Mouse (Mus musculus): ENCODE results near the gene Ugt1a8.
"Not testable (repeated sequence)": the region's sequence is repeated elsewhere in the genome, so short reads cannot be mapped to it uniquely, and the experiment has no call there.

Gene Ugt1a8

DNA sequence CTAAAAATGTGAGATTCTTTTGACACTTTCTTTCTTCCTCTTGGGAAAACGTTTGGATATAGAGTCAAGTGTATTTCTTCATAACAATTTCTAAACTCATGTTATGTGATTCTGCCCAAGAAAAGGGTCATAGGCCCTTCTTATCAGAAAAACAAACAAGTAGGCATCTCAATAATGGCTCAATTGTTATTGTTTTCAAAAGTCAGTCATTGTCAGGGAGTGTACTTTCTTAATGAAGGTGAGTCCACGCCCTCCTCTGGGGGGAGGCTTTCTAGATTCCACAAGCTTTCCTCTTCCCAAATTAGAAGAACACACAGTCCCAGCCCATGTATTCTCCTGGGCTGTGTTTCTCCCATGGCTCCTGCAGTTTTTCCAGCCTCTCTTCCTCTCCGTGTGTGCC lies at the start of gene Ugt1a8:
TSS of gene Ugt1a8 (plus strand) at position 301 of the 400 bp plus-strand sequence.
- no peak for DNase-seq (ENCODE audit: low read depth)

DNA sequence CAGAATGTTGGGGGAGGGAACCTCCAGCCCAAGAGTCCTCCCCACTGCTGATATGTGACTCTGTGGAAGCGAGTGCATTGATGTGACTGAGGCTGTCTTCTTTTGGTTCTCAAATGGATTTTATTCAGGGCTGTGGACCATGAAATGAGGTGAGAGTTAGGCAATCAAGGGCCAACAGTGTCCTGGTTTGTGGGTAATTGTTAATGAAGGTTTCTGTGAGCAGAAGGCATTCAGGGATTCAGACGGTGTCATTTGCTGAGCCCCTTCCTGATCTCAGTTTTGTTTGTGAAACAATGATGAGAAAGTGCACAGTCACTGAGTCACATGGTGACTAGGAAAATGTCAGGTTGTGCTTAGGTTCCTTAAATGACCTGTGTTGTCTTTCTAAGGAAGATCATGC lies 44.6 kb upstream of the Ugt1a8 start:
- DNase-seq (ENCODE audit: low read depth) = not testable (repeated sequence)

DNA sequence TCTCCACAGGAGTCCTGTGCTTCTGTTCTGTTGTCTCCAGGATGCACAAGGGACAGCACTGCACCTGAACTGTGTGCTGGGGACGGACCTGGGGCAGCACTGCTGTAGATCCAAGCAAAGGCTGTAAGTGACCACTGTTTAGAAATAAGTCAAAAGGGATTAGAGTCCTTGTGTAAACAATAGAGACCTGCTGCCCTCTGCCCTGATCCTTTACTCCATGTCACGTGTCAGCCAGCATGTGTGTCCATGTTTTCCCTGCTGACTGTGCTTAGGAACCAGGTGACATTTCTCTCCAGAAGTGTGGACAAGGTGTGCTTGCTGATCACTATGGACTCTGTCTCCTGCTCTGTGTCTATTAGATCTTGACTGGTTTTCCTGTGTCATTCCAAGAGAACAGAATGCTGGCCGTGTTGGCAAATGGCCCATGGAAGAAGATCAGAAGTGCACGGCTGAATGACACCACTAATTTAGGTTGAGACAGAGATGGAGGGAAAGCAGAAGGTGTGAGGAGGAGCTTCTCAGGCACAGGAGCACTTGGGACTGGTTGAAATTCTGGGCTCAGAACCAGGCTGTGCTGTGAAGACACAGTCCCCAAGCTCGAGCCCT lies 42.7 kb upstream of the Ugt1a8 start:
- DNase-seq (ENCODE audit: low read depth) = not testable (repeated sequence)

DNA sequence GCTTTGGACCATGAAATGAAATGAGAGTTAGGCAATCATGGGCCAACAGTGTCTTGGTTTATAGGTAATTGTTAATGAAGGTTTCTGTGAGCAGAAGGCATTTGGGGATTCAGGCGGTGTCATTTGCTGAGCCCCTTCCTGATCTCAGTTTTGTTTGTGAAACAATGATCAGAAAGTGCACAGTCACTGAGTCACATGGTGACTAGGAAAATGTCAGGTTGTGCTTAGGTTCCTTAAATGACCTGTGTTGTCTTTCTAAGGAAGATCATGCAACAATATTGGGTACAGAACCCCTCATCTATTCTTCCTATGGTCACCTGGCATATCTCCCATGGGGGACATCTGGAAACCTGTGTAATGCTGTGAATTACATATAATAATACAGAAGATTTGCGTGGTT lies 40.2 kb upstream of the Ugt1a8 start:
- DNase-seq (ENCODE audit: low read depth) = not testable (repeated sequence)

DNA sequence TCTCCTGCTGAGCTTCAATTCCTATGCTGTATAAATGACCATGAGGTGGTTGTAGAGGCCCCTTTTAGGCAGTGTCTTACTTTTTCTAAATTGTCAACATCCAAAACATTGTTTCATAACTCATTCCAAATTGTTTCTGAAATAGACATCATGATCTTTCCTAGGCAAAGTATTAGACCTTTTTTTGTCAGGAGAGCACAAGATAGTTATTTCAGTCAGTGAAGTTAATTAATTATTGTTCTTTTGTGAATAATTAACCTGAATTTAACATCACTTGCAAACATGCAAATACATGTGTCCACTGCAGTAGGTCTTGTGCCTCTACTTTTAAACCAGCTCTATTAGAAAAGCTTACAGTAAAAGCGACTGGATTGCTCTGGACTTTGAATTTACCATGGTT lies 32.5 kb upstream of the Ugt1a8 start, which contains the start of gene Ugt1a10:
TSS of gene Ugt1a10 (plus strand) at position 301 of the 400 bp plus-strand sequence.
- no peak for DNase-seq (ENCODE audit: low read depth)

DNA sequence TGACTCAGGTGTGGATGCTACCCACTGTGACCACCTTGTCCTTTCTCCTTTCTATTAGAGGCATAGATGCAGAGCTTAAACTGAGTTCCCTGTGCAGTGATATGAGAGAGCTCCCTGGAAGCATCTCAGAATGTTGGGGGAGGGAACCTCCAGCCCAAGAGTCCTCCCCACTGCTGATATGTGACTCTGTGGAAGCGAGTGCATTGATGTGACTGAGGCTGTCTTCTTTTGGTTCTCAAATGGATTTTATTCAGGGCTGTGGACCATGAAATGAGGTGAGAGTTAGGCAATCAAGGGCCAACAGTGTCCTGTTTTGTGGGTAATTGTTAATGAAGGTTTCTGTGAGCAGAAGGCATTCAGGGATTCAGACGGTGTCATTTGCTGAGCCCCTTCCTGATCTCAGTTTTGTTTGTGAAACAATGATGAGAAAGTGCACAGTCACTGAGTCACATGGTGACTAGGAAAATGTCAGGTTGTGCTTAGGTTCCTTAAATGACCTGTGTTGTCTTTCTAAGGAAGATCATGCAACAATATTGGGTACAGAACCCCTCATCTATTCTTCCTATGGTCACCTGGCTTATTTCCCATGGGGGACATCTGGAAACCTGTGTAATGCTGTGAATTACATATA lies 21.0 kb upstream of the Ugt1a8 start:
- DNase-seq (ENCODE audit: low read depth) = not testable (repeated sequence)

DNA sequence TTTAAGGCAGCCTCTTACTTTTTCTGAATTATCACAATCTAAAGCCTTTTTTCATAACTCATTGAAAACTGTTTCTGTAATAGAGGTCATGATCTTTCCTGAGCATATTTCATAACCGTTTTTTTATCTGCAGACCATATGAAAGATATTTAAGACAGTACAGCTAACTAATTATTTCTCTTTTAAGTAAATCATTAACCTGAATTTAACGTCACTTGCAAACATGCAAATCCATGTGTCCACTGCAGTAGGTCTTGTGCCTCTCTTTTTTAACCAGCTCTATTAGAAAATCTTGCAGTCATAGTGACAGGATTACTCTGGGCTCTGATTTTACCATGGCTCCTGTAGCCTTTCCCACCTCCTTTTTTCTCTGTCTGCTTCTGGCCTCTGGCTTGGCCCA lies 17.1 kb upstream of the Ugt1a8 start, which contains the start of gene Ugt1a9:
TSS of gene Ugt1a9 (plus strand) at position 306 of the 400 bp plus-strand sequence.
- no peak for DNase-seq (ENCODE audit: low read depth)

DNA sequence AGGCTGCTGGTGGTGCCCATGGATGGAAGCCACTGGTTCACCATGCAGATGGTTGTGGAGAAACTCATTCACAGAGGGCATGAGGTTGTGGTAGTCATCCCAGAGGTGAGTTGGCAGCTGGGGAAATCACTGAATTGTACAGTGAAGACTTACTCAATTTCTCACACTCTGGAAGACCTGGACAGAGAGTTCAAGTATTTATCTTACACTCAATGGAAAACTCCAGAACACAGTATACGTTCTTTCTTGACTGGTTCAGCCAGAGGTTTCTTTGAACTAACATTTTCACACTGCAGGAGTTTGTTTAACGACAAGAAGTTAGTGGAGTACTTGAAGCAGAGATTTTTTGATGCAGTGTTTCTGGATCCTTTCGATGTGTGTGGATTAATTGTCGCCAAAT lies 16.7 kb upstream of the Ugt1a8 start:
- no peak for DNase-seq (ENCODE audit: low read depth)

DNA sequence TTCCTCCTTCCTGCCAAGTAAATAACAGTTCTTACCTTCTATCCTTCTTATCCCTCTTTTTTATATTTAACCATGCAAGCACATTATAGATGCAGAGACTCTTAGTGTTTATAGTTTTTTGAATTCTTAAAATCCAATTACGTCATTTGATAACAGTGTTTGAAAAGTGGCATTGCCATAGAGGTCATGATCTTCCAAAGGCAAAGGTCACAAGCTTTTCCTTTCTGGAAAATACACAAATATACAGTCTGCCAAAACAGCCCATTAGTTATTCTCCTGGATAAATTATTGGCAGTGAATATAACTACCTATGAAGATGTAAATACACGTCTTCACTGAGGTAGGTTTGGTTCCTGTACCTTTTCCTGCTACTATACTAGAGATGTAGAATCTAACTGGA lies 13.1 kb upstream of the Ugt1a8 start:
- no peak for DNase-seq (ENCODE audit: low read depth)

DNA sequence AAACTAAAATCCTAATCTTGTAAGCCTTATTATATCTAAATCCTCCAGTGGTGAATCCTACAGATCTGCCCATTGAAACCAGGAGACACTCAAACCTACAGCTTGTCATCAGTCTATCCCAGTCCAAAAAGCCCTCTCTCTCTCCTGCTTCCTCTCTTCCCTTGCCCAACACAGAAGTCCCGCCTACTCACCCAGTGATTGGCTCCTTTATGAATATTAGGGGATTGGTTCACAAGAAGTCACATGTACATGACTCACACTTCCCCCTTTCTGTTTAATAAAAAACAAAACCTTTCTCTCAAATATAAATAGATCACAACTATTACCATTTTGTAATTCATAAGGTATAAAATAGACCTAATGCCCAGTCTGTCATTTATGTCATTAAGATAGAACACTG lies 10.5 kb upstream of the Ugt1a8 start:
- no peak for DNase-seq (ENCODE audit: low read depth)

DNA sequence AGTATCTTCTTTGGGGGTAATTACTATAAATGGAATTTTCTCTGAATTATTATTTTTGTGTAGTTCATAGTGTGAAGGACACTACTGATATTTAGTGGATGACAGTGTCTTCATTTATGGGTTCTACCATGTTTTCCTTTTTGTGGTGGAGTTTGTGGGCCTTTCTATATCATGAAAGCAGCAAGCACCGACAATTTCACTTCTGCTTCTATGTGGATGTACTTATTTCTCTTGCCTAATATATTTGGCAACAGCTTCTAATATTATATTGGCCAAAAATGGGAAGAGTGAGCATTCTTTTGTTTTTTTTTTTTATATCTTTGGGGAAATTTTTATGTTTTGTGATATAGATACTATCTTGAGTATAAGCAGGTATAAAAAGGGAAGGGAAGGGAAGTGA lies 5.9 kb upstream of the Ugt1a8 start:
- no peak for DNase-seq (ENCODE audit: low read depth)

DNA sequence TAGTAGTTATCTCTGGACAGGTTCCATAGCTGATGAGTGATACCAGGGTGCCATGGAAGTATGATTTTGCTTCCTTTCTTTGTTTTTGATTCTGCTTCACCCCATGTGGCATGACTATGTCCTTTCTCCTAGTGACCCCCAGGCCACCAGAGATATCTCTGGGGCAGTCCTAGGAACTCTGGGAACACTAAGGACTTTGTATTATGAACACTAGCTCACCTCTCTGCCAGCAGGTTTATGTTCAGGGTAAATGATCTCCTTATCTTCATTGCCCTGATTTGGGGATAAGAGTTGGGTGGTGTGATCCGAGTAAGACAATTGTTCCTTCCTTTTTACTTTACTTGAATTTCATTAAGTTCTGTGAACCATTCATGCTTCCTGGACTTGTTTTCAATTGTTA lies 1.5 kb upstream of the Ugt1a8 start:
- DNase-seq (ENCODE audit: low read depth) = no peak

DNA sequence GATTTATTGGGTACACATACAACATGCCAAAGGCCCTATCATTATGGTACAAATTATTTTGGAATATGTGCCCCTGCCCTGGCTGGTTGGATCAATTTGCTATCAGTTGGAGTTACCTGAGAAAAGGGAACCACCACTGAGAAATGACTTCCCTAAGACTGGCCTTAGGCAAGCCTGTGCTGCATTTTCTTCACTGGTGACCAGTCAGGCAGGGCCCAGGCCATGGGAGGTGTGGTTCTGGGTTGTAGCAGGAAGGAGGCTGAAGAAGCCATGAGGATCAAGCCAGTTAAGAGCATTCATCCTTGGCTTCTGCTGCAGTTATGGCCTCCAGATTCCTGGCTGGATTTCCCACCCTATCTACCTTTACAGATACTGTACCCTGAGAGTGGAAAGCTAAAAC lies 4.7 kb downstream of the Ugt1a8 start:
- no peak for DNase-seq (ENCODE audit: low read depth)

DNA sequence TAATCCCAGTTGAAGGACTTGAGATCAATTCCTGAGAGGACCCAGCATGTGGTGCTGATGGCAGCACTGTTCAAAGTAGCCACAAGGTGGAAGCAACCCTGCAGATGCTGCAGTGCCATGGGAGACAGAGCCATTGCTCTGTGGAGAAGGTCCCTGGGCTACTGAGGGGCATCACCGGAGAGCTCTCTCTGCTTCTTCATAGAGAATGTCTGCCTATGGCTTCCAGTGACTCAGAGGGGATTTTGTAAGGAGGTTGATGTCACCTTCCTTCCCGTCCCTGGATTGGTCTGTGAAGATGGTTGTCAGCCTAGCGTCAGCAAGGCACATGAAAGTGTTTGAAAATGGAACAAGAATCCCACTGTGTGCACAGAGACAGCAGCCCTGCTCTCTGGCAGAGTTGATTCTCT lies 6.7 kb downstream of the Ugt1a8 start:
- DNase-seq (ENCODE audit: low read depth) = not testable (repeated sequence)

DNA sequence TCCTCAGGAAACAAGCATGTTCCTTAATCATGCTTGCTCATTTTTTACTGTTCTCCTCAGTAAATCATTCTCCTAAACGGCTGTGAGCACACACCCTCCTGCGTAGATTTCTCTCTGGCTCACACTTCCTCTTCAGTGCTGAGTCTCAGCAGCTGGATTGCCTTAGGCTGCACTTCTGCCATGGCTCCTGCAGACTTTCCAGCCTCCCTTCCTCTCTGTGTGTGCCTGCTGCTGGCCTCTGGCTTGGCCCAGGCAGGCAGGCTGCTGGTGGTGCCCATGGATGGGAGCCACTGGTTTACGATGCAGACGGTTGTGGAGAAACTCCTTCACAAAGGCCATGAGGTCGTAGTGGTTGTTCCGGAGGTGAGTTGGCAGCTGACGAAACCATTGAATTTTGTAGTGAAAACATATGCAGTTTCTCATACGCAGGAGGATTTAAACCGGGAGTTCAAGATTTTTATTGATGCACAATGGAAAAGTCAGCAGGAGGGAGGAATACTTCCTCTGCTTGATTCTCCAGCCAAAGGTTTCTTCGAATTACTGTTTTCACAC lies 7.4 kb downstream of the Ugt1a8 start, which contains the start of gene Ugt1a7c:
TSS of gene Ugt1a7c (plus strand) at position 122 of the 552 bp plus-strand sequence.
- peak; percentile 47 for DNase-seq (ENCODE audit: low read depth)

DNA sequence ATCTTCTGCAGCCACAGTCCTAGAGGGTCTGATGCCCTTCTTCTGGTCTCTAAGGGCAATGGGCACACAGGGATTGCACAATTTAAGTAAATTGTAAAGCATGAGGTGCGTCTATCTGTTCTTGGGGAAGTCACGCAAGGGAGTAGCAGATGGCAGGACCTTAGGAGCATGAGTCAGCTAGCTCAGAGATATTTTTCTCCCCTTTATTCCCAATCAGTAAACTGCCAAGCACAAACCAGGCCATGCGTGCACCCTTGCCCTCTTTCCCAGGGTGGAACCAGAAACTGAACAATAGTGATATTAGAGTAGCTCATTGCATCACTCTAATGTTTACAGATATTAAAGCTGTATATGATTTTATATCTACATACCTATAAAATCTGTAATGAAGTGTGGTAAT lies 10.9 kb downstream of the Ugt1a8 start:
- DNase-seq (ENCODE audit: low read depth) = not testable (repeated sequence)

DNA sequence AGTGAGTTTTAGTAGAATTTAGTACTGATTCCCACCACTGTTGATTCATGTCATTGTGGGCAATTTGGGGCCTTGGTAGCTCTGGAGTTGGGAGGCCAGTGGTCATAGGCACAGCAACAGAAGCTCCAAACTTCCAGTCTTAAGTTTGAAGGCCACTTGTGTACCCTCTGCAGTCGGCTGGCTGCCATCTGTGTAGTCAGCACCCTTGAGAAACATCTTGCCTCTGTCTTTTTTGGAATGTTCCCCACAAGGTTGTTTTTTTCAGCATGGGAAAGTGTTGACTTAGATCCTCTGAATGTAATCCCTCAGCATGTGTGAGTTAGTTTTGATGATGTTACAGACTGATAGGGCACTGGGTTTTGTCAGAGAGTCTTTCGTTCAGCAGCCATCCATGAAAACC lies 12.1 kb downstream of the Ugt1a8 start:
- DNase-seq (ENCODE audit: low read depth) = not testable (repeated sequence)

DNA sequence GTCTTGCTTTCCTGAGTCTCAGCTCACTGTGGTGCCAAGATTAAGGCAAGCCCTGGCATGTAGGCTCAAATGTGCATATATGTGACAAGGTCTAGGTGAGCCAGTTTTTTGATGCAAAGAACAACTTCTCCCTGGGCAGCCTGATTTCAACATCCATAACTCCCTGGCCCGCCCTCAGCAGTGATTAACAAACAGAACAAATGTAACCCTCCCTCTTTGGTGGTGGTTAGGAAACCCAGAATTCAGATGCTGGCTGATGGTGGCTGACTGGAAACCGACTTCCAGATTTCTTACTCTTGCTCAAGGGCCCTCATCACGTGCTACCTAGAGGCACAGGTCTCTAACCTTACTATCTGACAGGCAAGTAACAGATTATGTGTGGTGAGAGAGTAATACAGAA lies 15.4 kb downstream of the Ugt1a8 start, which contains the start of gene Ugt1a6b:
TSS of gene Ugt1a6b (plus strand) at position 234 of the 400 bp plus-strand sequence.
- peak; percentile 32 for DNase-seq (ENCODE audit: low read depth)

DNA sequence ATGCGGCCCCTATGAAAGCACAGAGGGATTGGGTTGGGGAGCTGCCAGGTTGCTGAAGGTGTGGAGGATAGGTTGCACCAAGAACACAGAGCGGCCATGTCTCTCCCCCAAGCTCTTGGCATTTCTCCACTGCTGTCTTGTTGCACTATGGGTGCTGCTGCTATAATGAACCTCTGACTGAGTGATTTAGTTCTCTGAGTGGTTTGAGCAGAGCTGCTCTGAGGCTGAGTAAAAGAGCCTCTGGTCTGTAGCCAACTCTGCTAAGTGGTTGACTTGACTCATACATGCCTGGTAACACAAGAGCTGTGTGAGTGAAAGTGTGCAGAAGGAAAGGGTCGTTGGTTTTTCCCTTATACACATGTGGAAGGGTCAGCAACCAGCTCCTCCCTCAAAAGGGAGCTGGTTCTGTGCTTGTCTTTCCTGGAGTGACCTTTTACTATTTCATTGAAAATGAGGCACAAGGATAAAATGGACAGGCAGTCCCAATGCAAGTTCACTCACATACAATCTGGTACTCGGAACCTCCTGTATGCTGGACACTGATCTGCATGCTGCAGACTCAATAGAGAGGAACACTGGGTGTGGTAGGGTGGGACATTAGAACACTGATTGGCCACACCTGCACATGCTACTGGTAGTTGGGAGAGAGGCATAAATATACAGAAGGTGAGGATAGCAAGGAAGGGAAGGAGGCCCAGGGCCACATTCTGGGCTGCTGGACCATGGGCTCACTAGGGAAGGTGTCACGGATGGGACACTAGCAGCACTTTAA lies 16.3 kb downstream of the Ugt1a8 start:
- not testable (repeated sequence) for DNase-seq (ENCODE audit: low read depth)

DNA sequence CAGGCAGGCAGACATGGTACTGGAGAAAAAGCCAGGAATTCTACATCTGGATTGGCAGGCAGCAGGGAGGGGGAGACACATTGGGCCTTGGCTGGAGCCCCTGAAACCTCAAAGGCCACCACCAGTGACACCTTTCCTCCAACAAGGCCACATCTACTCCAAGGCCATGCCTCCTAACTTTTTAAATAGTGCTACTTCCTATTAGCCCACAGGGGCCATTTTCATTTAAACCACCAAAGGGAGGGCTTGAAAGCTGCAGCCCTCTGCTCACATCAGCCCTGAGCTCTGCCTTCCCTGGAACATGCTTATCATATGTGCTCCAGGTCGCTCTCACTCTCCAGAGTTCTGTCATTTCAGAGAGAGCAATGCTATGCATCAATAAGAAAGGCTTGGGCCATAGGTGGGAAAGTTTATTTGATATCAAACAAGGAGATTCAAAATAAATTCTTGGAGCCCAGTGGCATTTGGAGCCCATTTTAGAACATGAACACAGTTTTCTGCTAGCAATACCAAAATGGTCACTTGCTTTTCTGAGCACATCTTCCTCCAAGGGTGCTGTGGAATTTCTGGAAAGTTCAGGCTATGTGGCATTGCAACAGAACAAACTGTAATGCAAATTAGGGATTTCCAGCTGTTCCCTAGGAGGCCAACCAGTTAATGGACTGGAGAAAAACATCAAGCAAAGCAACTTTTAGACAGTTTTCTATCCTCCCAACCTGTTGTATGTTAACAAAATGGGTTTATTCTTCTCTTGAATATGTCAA lies 17.2 kb downstream of the Ugt1a8 start:
- no peak for DNase-seq (ENCODE audit: low read depth)

DNA sequence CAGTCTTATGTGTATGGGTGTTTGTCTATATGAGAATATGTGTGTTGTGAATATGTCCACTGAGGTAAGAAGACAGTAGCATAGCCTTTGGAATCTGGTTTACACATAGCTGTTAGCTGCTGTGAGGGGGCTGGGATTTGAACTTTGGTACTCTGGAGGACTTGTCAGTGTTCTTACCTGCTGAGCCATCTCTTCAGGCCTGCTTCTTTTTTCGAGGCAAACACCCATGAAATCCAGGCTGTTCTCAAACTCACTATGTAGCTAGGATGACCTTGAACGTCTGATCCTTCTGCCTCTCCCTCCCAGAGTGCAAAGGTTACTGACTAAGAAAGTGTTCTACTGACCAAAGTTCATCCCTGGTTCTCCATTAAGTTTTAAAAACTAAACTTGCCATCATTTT lies 18.0 kb downstream of the Ugt1a8 start:
- no peak for DNase-seq (ENCODE audit: low read depth)
